Mouse (Mus musculus) lung, postnatal 25 days (tissue): ENCODE results near the gene Trim8.

Source experiments
- DNase-seq: peaks from one replicate; pipeline ENCODE4 v3.0.0; 2022; ENCODE audit warnings: low spot score

Trim8 gene

GRCm38 (mm10) chr19:46479306-46480075 lies 22.0 kb upstream of the Trim8 start:
- peak; percentile 71 for DNase-seq

GRCm38 (mm10) chr19:46480624-46481345 lies 20.7 kb upstream of the Trim8 start:
- DNase-seq = no peak

- DNase-seq = no peak
Measured at GRCm38 (mm10) chr19:46481352-46481751, 20.1 kb upstream of the Trim8 start.

- DNase-seq = no peak
Measured at GRCm38 (mm10) chr19:46481756-46482155, 19.7 kb upstream of the Trim8 start.

- no peak for DNase-seq
Measured at GRCm38 (mm10) chr19:46482896-46483516, 18.5 kb upstream of the Trim8 start.

GRCm38 (mm10) chr19:46483701-46484328 lies 17.7 kb upstream of the Trim8 start:
- no peak for DNase-seq

- DNase-seq = peak; percentile 86
Measured at GRCm38 (mm10) chr19:46484518-46484917, 17.0 kb upstream of the Trim8 start.

GRCm38 (mm10) chr19:46485847-46486246 lies 15.7 kb upstream of the Trim8 start:
- no peak for DNase-seq

- DNase-seq = no peak
Measured at GRCm38 (mm10) chr19:46486709-46487108, 14.8 kb upstream of the Trim8 start.

- DNase-seq = no peak
Measured at GRCm38 (mm10) chr19:46489448-46489847, 12.1 kb upstream of the Trim8 start.

- DNase-seq = no peak
Measured at GRCm38 (mm10) chr19:46490634-46491033, 10.9 kb upstream of the Trim8 start.

- no peak for DNase-seq
Measured at GRCm38 (mm10) chr19:46495136-46495535, 6.4 kb upstream of the Trim8 start.

GRCm38 (mm10) chr19:46497230-46497629 lies 4.3 kb upstream of the Trim8 start:
- DNase-seq = no peak

- DNase-seq = no peak
Measured at GRCm38 (mm10) chr19:46499539-46499835, 2.0 kb upstream of the Trim8 start.

GRCm38 (mm10) chr19:46499836-46500580 lies 1.5 kb upstream of the Trim8 start:
- DNase-seq = peak; percentile 99

GRCm38 (mm10) chr19:46500581-46501341 lies 741 bp upstream of the Trim8 start:
- DNase-seq = no peak

GRCm38 (mm10) chr19:46502069-46502455 lies 560 bp downstream of the Trim8 start:
- no peak for DNase-seq

GRCm38 (mm10) chr19:46502471-46503166 lies 1.1 kb downstream of the Trim8 start:
- DNase-seq = peak; percentile 85

GRCm38 (mm10) chr19:46503351-46504084 lies 2.0 kb downstream of the Trim8 start:
- DNase-seq = peak; percentile 92

GRCm38 (mm10) chr19:46504085-46504552 lies 2.6 kb downstream of the Trim8 start:
- peak; percentile 72 for DNase-seq
